Mouse (Mus musculus) intestine, embryonic 14.5 days (tissue): ENCODE data around the gene Ddx56. TPM values are rescaled to one million over a fixed set of nuclear protein-coding genes. Genes with fewer than 3 reads are reported as not detected.

Experiments used
- ATAC-seq: fragments of 200-750 bp; cut with Nextera tagmentation; replicated peaks from 2 replicates; pipeline ENCODE4 v1.8.0; 2017; ENCODE audit warnings: low read depth, moderate number of reproducible peaks, moderate TSS enrichment, moderate library complexity; ENCODE audit not compliant: low FRiP score, low TSS enrichment
- DNase-seq: peaks from one replicate; pipeline ENCODE4 v3.0.0-alpha.2; 2018; ENCODE audit warnings: low spot score
- H3K27ac ChIP-seq: fragments of 300-500 bp; sonication (generic); 2 replicates; pipeline ENCODE4 v1.5.1; 2014; ENCODE audit warnings: low read depth, mild to moderate bottlenecking, control low read depth
- H3K27me3 ChIP-seq: fragments of 300-500 bp; sonication (generic); replicated peaks from 2 replicates; pipeline ENCODE4 v1.6.1; 2014; ENCODE audit warnings: low read length, control low read depth; ENCODE audit not compliant: control insufficient read depth, insufficient read depth
- H3K36me3 ChIP-seq: fragments of 300-500 bp; sonication (generic); 2 replicates; pipeline ENCODE4 v1.6.1; 2014; ENCODE audit warnings: low read length, control low read depth; ENCODE audit not compliant: control insufficient read depth, insufficient read depth
- H3K4me1 ChIP-seq: fragments of 300-500 bp; sonication (generic); replicated peaks from 2 replicates; pipeline ENCODE4 v1.6.1; 2014; ENCODE audit warnings: low read length, control low read depth, mixed read lengths; ENCODE audit not compliant: control insufficient read depth, insufficient read depth
- H3K4me2 ChIP-seq: fragments of 300-500 bp; sonication (generic); 2 replicates; pipeline ENCODE4 v1.6.1; 2014; ENCODE audit warnings: low read length
- H3K4me3 ChIP-seq: fragments of 300-500 bp; sonication (generic); 2 replicates; pipeline ENCODE4 v1.5.1; 2014; ENCODE audit warnings: low read depth, low read length, control low read depth, mixed read lengths
- H3K9ac ChIP-seq: fragments of 300-500 bp; sonication (generic); 2 replicates; pipeline ENCODE4 v1.6.1; 2014; ENCODE audit warnings: mild to moderate bottlenecking, low read length
- H3K9me3 ChIP-seq: fragments of 300-500 bp; sonication (generic); 2 replicates; pipeline ENCODE4 v1.6.1; 2016; ENCODE audit warnings: low read length, control low read depth; ENCODE audit not compliant: control insufficient read depth
- WGBS: fragments of 180-500 bp; shearing (Covaris S2); extraction: QIAGEN DNeasy Blood & Tissue Kit; methylation state at CpG from one replicate; pipeline ENCODE4 v1.1.7; 2014; 5-methylcytosine and 5-hydroxymethylcytosine counted together
- polyA plus RNA-seq: library from polyadenylated mRNA; unstranded; fragments of >200 nt; fragmentation: Nextera tagmentation; extraction: Ambion mirVana; gene quantifications from 2 replicates; pipeline ENCODE4 v1.2.1, GENCODE M21; 2014

The Ddx56 gene
- polyA plus RNA-seq, 1 experiment from 2014 or later = 111 TPM

- H3K36me3 ChIP-seq = no peaks in the 10 kb centered on the region
- no peaks in the 10 kb centered on the region for H3K9me3 ChIP-seq
- no peak overlapping the region for H3K9ac ChIP-seq
- H3K27me3 ChIP-seq = no peaks in the 10 kb centered on the region
- no peak overlapping the region for H3K27ac ChIP-seq
- ATAC-seq (no peak), DNase-seq (no peak)
- no peaks in the 10 kb centered on the region for H3K4me1 ChIP-seq
- no peak overlapping the region for H3K4me2 ChIP-seq
- WGBS = 75% methylated on average over 11 of the region's 11 CpGs
- no peak overlapping the region for H3K4me3 ChIP-seq
Measured at GRCm38 (mm10) chr11:6218189-6218896, 49.2 kb downstream of the Ddx56 start.

GRCm38 (mm10) chr11:6216834-6217233 is 50.7 kb downstream of the Ddx56 start:
- no peak overlapping the region for H3K27ac ChIP-seq
- H3K36me3 ChIP-seq = no peaks in the 10 kb centered on the region
- no peaks in the 10 kb centered on the region for H3K4me1 ChIP-seq
- H3K4me2 ChIP-seq = no peak overlapping the region
- H3K4me3 ChIP-seq = no peak overlapping the region
- no peak for ATAC-seq
- H3K27me3 ChIP-seq = no peaks in the 10 kb centered on the region
- no peaks in the 10 kb centered on the region for H3K9me3 ChIP-seq
- WGBS = 58% methylated on average over 3 of the region's 3 CpGs
- H3K9ac ChIP-seq = no peak overlapping the region
- DNase-seq = no peak

Other genes starting within 250 kb of the Ddx56 start
- gene Camk2b, start 201.4 kb downstream of the Ddx56 start, polyA plus RNA-seq = 2.9 and 3.4 TPM in 2 replicates
- gene A730071L15Rik, start 67.7 kb downstream of the Ddx56 start, polyA plus RNA-seq = 0.50 and 0.54 TPM in 2 replicates
- 37.8 and 43.3 TPM in 2 replicates for gene Nudcd3, start 67.4 kb downstream of the Ddx56 start, polyA plus RNA-seq
- gene Npc1l1, start 37.6 kb downstream of the Ddx56 start, polyA plus RNA-seq = 1.1 and 1.3 TPM in 2 replicates
- gene Tmed4, start 7.1 kb upstream of the Ddx56 start, polyA plus RNA-seq = 113 and 119 TPM in 2 replicates
- gene Ogdh, start 23.9 kb upstream of the Ddx56 start, polyA plus RNA-seq = 112 TPM in 2 replicates
- gene Zmiz2, start 121.3 kb upstream of the Ddx56 start, polyA plus RNA-seq = 14.0 and 14.2 TPM in 2 replicates
- 5,694 and 5,748 TPM in 2 replicates for gene Ppia, start 147.7 kb upstream of the Ddx56 start, polyA plus RNA-seq
- gene H2afv, start 176.7 kb upstream of the Ddx56 start, polyA plus RNA-seq = 510 and 552 TPM in 2 replicates
- gene Purb, start 208.1 kb upstream of the Ddx56 start, polyA plus RNA-seq = 25.7 and 26.2 TPM in 2 replicates